Mouse (Mus musculus): ENCODE measurements around the gene Col18a1. TPM values are rescaled to one million over a fixed set of nuclear protein-coding genes. Genes with fewer than 3 reads are reported as not detected.

Col18a1 gene
- polyA plus RNA-seq, 1 experiment: 35.2 TPM

DNA sequence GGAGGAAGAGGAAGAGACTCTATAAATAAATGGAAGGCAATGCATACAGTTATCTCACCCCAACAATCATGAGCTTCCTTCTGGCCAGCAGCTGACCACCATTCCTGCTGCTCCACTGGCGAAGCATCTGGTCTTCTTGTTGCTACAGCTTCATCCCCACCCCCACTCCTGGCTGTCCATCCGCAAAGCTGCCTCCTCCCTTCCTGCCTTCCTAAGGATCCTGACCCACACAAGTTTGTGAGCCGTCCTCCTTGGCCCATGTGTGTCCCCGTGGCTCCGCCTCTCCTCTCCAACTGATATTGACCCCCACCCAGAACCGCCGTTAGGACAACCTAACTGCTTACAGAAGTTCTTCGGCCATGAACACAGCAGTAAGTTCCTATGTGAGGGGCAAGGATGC is 16.3 kb downstream of the Col18a1 start:
- Histone ChIP-seq H3K4me3 (ENCODE audit: low read depth, low read length) (no peak overlapping the region), H3K4me1 (ENCODE audit: control insufficient read depth, insufficient read depth, insufficient read length, low read length) (no peaks in the 10 kb centered on the region), H3K27me3 (ENCODE audit: control insufficient read depth, insufficient read depth, low read length) (no peaks in the 10 kb centered on the region), H3K27ac (ENCODE audit: insufficient read depth, low read depth, low read length) (no peak overlapping the region), H3K36me3 (ENCODE audit: control insufficient read depth, insufficient read depth, low read length) (no peaks in the 10 kb centered on the region)
- TF ChIP-seq CTCF (IDR thresholded peaks at IDR 0.05; ENCODE audit: extremely low read depth, insufficient read length, insufficient replicate concordance, low read depth, low read length): no peak
- no peak for TF ChIP-seq POLR2A (IDR thresholded peaks at IDR 0.05; ENCODE audit: low read depth, low read length)
- 62% methylated on average over 8 of the region's 8 CpGs for WGBS

DNA sequence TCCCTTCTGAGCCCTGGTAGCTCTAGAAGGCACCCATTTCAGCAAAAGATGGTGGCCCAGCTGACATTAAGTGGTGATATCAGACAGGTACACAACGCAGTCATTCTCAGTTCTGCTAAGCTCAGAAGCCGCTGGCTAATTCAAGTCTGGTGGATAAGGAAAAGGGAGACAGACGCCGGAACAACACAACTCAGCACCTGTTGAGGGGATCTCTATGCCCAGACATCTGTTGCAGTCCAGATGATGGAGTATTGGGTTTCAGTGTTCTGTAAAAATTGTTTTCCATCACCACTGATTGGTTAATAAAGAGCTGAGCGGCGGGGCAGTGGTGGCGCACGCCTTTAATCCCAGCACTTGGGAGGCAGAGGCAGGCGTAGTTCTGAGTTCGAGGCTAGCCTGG is 18.8 kb downstream of the Col18a1 start:
- WGBS: 91% methylated on average over 10 of the region's 10 CpGs
- TF ChIP-seq POLR2A (IDR thresholded peaks at IDR 0.05; ENCODE audit: low read depth, low read length): no peak
- TF ChIP-seq CTCF (IDR thresholded peaks at IDR 0.05; ENCODE audit: extremely low read depth, insufficient read length, insufficient replicate concordance, low read depth, low read length): no peak
- Histone ChIP-seq H3K27me3 (ENCODE audit: control insufficient read depth, insufficient read depth, low read length) (no peaks in the 10 kb centered on the region), H3K4me3 (ENCODE audit: low read depth, low read length) (no peak overlapping the region), H3K27ac (ENCODE audit: insufficient read depth, low read depth, low read length) (no peak overlapping the region), H3K4me1 (ENCODE audit: control insufficient read depth, insufficient read depth, insufficient read length, low read length) (no peaks in the 10 kb centered on the region), H3K36me3 (ENCODE audit: control insufficient read depth, insufficient read depth, low read length) (no peaks in the 10 kb centered on the region)

DNA sequence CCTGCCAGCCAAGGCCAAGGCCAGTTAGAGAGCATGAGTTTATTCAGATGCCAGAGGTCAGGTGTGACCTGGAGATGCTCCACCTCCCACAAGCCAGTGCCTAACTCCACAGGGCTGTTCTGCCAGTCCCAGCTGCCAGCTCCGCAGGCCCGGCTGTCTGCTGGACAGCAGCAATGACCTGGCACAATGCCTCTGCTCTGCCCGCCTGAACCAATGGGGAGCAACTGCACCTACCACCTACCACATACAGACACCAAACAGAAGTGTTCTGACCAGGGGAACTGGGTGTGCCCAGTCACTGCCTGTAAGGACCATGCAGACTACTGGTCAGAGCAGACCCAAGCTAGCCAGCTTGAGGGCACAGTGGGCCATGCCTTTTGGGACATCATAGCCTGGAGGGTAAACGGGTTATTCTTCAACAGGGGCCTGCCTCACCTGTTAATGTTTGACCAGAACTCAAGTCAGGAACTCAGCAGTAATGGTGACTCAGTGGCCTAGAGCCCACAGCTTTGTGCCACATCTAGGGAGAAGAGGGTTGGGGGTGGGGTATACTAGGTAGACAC is 19.4 kb downstream of the Col18a1 start:
- no peak overlapping the region for H3K27ac ChIP-seq (ENCODE audit: insufficient read depth, low read depth, low read length)
- H3K4me1 ChIP-seq (ENCODE audit: control insufficient read depth, insufficient read depth, insufficient read length, low read length): no peaks in the 10 kb centered on the region
- no peaks in the 10 kb centered on the region for H3K36me3 ChIP-seq (ENCODE audit: control insufficient read depth, insufficient read depth, low read length)
- H3K27me3 ChIP-seq (ENCODE audit: control insufficient read depth, insufficient read depth, low read length): no peaks in the 10 kb centered on the region
- WGBS: 27% methylated on average over 4 of the region's 4 CpGs
- no peak overlapping the region for H3K4me3 ChIP-seq (ENCODE audit: low read depth, low read length)
- no peak for TF ChIP-seq POLR2A (IDR thresholded peaks at IDR 0.05; ENCODE audit: low read depth, low read length)
- no peak for TF ChIP-seq CTCF (IDR thresholded peaks at IDR 0.05; ENCODE audit: extremely low read depth, insufficient read length, insufficient replicate concordance, low read depth, low read length)

DNA sequence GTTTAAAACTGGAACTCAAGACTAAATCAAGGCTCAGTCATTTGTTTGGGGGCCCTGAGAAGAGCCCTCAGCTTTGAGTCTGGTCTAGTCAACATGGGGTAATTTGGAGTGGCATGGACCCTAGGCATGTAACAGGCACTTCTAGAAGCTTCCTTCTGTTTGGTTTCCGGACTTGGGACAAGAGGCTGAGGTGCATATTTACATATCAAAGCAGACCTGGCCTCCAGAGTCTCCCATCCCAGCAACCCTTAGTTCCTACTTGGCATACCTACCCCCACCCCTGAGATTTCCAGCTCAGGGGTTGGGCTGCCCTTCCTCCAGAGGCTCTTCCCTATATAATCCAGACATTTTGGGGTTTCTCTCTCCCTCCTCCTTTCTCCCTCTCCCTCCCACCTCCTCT is 20.4 kb downstream of the Col18a1 start:
- 60% methylated on average over 1 of the region's 1 CpGs for WGBS
- TF ChIP-seq POLR2A (IDR thresholded peaks at IDR 0.05; ENCODE audit: low read depth, low read length) (no peak), CTCF (IDR thresholded peaks at IDR 0.05; ENCODE audit: extremely low read depth, insufficient read length, insufficient replicate concordance, low read depth, low read length) (no peak)
- no peaks in the 10 kb centered on the region for H3K4me1 ChIP-seq (ENCODE audit: control insufficient read depth, insufficient read depth, insufficient read length, low read length)

DNA sequence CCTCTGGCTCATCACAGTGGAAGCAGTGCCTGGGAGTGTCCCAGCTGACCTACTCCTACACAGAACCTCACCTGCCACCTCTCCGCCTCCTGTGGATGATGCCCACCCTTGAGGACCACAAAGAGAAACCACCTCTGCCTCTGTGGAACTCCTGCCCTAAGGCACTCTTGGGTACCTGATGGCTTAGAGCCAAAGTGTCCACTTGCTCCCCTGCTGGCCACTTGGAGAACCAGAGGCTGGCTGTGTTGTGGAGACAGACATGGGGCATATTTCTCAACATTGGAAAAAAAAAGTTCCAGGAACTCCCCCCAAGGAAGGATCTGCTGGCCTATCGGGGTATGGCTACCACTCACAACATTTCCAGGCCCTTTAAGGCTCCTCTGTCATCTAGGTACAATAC is 22.0 kb downstream of the Col18a1 start:
- Histone ChIP-seq H3K27ac (ENCODE audit: insufficient read depth, low read depth, low read length) (no peak overlapping the region), H3K27me3 (ENCODE audit: control insufficient read depth, insufficient read depth, low read length) (no peaks in the 10 kb centered on the region), H3K4me3 (ENCODE audit: low read depth, low read length) (no peak overlapping the region), H3K36me3 (ENCODE audit: control insufficient read depth, insufficient read depth, low read length) (no peaks in the 10 kb centered on the region), H3K4me1 (ENCODE audit: control insufficient read depth, insufficient read depth, insufficient read length, low read length) (no peaks in the 10 kb centered on the region)
- WGBS: 91% methylated on average over 2 of the region's 2 CpGs
- TF ChIP-seq CTCF (IDR thresholded peaks at IDR 0.05; ENCODE audit: extremely low read depth, insufficient read length, insufficient replicate concordance, low read depth, low read length) (peak; percentile 14; the same call in 1 of the 2 replicates), POLR2A (IDR thresholded peaks at IDR 0.05; ENCODE audit: low read depth, low read length) (no peak)

More for the DNA sequence above, 20.4 kb downstream of the Col18a1 start:
- no peak overlapping the region for H3K27ac ChIP-seq (ENCODE audit: insufficient read depth, low read depth, low read length)
- H3K36me3 ChIP-seq (ENCODE audit: control insufficient read depth, insufficient read depth, low read length): no peaks in the 10 kb centered on the region
- H3K27me3 ChIP-seq (ENCODE audit: control insufficient read depth, insufficient read depth, low read length): no peaks in the 10 kb centered on the region
- no peak overlapping the region for H3K4me3 ChIP-seq (ENCODE audit: low read depth, low read length)

DNA sequence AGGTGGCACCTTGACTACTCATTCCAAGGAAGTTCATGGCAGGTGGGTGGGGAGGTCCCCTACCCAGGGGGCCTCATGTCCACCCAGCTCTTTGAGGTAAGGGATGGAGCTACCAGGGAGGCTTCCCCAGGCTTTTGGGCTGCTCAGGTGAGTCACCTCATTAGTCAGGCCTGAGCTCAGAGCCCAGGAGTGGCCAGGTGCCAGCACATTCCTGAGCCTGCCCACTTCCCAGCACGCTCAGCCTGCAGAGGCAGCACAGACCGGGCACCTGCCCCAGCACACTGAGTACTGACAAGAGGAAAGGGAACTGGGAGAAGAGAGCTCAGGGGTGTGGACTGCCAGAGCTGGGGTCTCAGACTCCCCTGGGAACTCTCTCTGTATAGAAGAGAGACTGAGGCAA is 24.0 kb downstream of the Col18a1 start:
- H3K36me3 ChIP-seq (ENCODE audit: control insufficient read depth, insufficient read depth, low read length): no peaks in the 10 kb centered on the region
- H3K27me3 ChIP-seq (ENCODE audit: control insufficient read depth, insufficient read depth, low read length): no peaks in the 10 kb centered on the region
- H3K4me3 ChIP-seq (ENCODE audit: low read depth, low read length): no peak overlapping the region
- TF ChIP-seq POLR2A (IDR thresholded peaks at IDR 0.05; ENCODE audit: low read depth, low read length) (no peak), CTCF (IDR thresholded peaks at IDR 0.05; ENCODE audit: extremely low read depth, insufficient read length, insufficient replicate concordance, low read depth, low read length) (no peak)
- 18% methylated on average over 2 of the region's 2 CpGs for WGBS
- H3K27ac ChIP-seq (ENCODE audit: insufficient read depth, low read depth, low read length): no peak overlapping the region
- no peaks in the 10 kb centered on the region for H3K4me1 ChIP-seq (ENCODE audit: control insufficient read depth, insufficient read depth, insufficient read length, low read length)

DNA sequence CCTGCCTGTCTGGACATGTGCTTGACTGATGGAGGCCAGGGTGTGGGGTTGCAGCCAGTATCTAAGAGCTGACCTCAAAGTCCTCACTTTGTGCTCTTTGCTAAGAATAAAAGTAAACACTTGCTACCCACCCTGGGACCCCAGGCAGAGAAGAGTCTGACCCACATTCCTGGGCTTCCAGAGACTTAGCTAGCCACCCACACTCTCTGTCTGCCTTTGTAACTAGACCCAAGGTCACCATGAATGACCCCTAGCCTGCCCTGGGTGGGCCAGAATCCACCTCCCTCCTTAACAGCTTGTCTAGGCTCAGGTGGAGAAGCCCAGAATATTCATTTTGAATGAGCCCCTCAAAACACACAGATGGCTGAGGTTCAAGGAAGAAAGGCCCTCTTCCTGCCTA is 28.0 kb downstream of the Col18a1 start:
- H3K27ac ChIP-seq (ENCODE audit: insufficient read depth, low read depth, low read length): no peak overlapping the region
- TF ChIP-seq POLR2A (IDR thresholded peaks at IDR 0.05; ENCODE audit: low read depth, low read length): no peak
- no peak for TF ChIP-seq CTCF (IDR thresholded peaks at IDR 0.05; ENCODE audit: extremely low read depth, insufficient read length, insufficient replicate concordance, low read depth, low read length)
- no peaks in the 10 kb centered on the region for H3K27me3 ChIP-seq (ENCODE audit: control insufficient read depth, insufficient read depth, low read length)
- no peaks in the 10 kb centered on the region for H3K36me3 ChIP-seq (ENCODE audit: control insufficient read depth, insufficient read depth, low read length)
- H3K4me3 ChIP-seq (ENCODE audit: low read depth, low read length): no peak overlapping the region
- H3K4me1 ChIP-seq (ENCODE audit: control insufficient read depth, insufficient read depth, insufficient read length, low read length): no peaks in the 10 kb centered on the region

Measured in small intestine, adult 2 months (tissue).